Mouse (Mus musculus): ENCODE measurements around the gene Vmn1r183. TPM values are rescaled to one million over a fixed set of nuclear protein-coding genes. Genes with fewer than 3 reads are reported as not detected.
A peak's percentile ranks its signal among the peaks of the same experiment; 100 is the strongest.
"Not testable (repeated sequence)": the region's sequence is repeated elsewhere in the genome, so short reads cannot be mapped to it uniquely, and the experiment has no call there.

Gene Vmn1r183
- polyA plus RNA-seq (2015; fragmentation: Nextera tagmentation; extraction: Ambion mirVana): not detected in 2 replicates

GRCm38 (mm10) chr7:24052660-24053304, at the start of gene Vmn1r183:
TSS of gene Vmn1r183 (plus strand) at chr7:24053254.
- H3K9ac ChIP-seq: no peak within 1 kb of the TSS
- 65% methylated on average over 4 of the region's 4 CpGs for WGBS
- H3K27me3 ChIP-seq: no peaks in the 10 kb centered on the region
- no peak within 1 kb of the TSS for H3K4me2 ChIP-seq
- H3K36me3 ChIP-seq: no peaks in the 10 kb centered on the region
- no peaks in the 10 kb centered on the region for H3K9me3 ChIP-seq (replicated peaks)
- no peaks in the 10 kb centered on the region for H3K4me1 ChIP-seq (replicated peaks)
- H3K4me3 ChIP-seq: no peak within 1 kb of the TSS
- H3K27ac ChIP-seq: no peak within 1 kb of the TSS
- no peak for ATAC-seq (replicated peaks; ENCODE audit: insufficient number of reproducible peaks, insufficient read depth, low FRiP score, low read depth)

- ATAC-seq (replicated peaks; ENCODE audit: insufficient number of reproducible peaks, insufficient read depth, low FRiP score, low read depth); H3K36me3 ChIP-seq; H3K9me3 ChIP-seq (replicated peaks); H3K27me3 ChIP-seq; H3K4me3 ChIP-seq; H3K4me2 ChIP-seq; H3K27ac ChIP-seq; H3K4me1 ChIP-seq (replicated peaks); H3K9ac ChIP-seq: not testable (repeated sequence)
- WGBS: 28% methylated on average over 1 of the region's 1 CpGs
Measured at GRCm38 (mm10) chr7:24074424-24074823, 21.4 kb downstream of the Vmn1r183 start.

DNA sequence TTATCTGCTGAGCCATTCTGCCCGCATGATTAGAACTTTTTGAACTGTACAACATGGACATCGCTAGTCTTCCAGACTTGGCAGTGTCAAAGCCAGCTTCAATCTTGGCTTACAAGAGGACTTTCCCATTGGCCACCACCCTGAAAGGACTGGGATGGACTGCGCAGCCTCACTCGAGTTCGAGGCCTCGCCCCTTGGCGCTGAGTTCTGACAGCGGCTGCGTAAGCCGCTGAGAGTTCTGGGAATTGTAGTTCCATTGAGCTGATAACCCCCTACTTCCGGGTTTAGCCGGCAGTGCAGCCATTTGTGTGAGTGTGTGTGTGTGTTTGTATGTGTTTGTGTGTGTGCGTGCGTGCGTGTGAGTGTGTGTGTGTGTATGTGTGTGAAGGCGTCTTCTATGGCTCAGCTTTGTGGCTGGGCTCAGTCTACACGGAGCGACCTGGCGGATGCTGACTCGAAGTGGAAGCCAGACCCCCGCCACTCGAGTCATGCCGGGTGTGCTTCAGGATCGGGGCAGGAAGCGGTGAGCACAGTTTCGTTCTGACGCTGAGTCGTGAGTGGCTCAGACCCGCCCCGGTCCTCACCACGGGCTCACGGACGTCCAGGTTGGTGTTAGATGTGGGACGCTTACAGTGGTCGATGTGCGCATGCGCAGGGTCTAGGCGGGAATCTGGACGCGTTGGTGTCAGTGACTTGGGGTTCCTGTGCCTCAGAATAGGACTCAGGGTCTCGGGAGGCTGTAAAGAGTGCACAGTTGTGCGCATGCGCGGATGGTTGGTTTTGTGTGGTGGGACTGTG, 28.8 kb downstream of the Vmn1r183 start, which contains the start of gene Zfp180:
Zfp180 (plus strand) TSS at position 291 of the 798 bp plus-strand sequence.
- Histone ChIP-seq H3K36me3 (peaks cover 4% of the 10 kb centered on the region; the same call in 1 of the 2 replicates), H3K4me3 (peak within 1 kb of the TSS; percentile 59), H3K27me3 (no peaks in the 10 kb centered on the region), H3K27ac (peak within 1 kb of the TSS; percentile 77), H3K4me2 (peak within 1 kb of the TSS; percentile 71), H3K4me1 (replicated peaks) (peaks cover 17% of the 10 kb centered on the region), H3K9ac (peak within 1 kb of the TSS; percentile 59), H3K9me3 (replicated peaks) (no peaks in the 10 kb centered on the region)
- peak; percentile 97 for ATAC-seq (replicated peaks; ENCODE audit: insufficient number of reproducible peaks, insufficient read depth, low FRiP score, low read depth)
- 18% methylated on average over 44 of the region's 44 CpGs for WGBS

GRCm38 (mm10) chr7:24082457-24083235, 29.6 kb downstream of the Vmn1r183 start:
- H3K4me2 ChIP-seq: peak overlapping the region; percentile 71
- H3K27ac ChIP-seq: peak overlapping the region; percentile 77
- H3K4me3 ChIP-seq: peak overlapping the region; percentile 59
- ATAC-seq (replicated peaks; ENCODE audit: insufficient number of reproducible peaks, insufficient read depth, low FRiP score, low read depth): no peak
- WGBS: 41% methylated on average over 15 of the region's 15 CpGs
- peaks cover 17% of the 10 kb centered on the region for H3K4me1 ChIP-seq (replicated peaks)
- no peaks in the 10 kb centered on the region for H3K9me3 ChIP-seq (replicated peaks)
- peaks cover 12% of the 10 kb centered on the region; the same call in 1 of the 2 replicates for H3K36me3 ChIP-seq
- peak overlapping the region; percentile 59 for H3K9ac ChIP-seq
- H3K27me3 ChIP-seq: no peaks in the 10 kb centered on the region

- Histone ChIP-seq H3K27ac (no peak overlapping the region), H3K4me3 (no peak overlapping the region), H3K9ac (no peak overlapping the region), H3K4me2 (no peak overlapping the region), H3K4me1 (replicated peaks) (peaks cover 14% of the 10 kb centered on the region), H3K9me3 (replicated peaks) (no peaks in the 10 kb centered on the region), H3K36me3 (peaks cover 26% of the 10 kb centered on the region; the same call in 1 of the 2 replicates), H3K27me3 (no peaks in the 10 kb centered on the region)
- 93% methylated on average over 4 of the region's 4 CpGs for WGBS
- ATAC-seq (replicated peaks; ENCODE audit: insufficient number of reproducible peaks, insufficient read depth, low FRiP score, low read depth): no peak
Measured at GRCm38 (mm10) chr7:24086871-24087270, 33.8 kb downstream of the Vmn1r183 start.

DNA sequence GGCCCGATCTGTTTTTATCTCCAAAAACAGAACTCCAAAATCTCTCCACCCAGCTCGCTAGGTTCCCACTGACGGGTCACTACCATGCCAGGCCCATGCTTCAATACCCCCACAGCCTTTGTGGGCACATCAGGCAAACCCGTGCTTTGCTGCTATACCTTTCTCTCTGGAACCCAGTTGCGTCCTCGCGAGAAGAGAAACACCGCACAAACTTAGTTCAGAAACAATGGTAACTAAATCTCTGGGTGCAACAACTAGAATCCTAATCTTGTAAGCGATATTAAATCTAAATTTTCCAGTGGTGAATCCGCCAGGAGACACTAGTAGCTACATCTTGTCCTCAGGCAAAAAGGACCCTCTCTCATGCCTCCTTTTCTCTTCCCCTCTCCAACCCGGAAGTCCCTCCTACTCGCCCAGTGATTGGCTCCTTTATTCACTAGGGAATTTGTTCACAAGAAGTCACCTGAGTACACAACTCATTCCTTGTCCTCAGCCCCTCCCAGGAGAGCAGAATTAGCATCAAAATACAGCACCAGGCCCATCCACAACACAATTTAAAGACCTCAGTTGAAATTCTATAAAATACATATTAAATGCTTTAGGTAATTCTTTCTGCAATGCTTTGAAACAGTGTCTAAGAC, 34.6 kb downstream of the Vmn1r183 start:
- Histone ChIP-seq H3K4me3 (no peak overlapping the region), H3K36me3 (peaks cover 26% of the 10 kb centered on the region; the same call in 1 of the 2 replicates), H3K9me3 (replicated peaks) (no peaks in the 10 kb centered on the region), H3K4me2 (no peak overlapping the region), H3K4me1 (replicated peaks) (peaks cover 11% of the 10 kb centered on the region), H3K27ac (no peak overlapping the region), H3K27me3 (no peaks in the 10 kb centered on the region), H3K9ac (no peak overlapping the region)
- WGBS: 96% methylated on average over 12 of the region's 12 CpGs
- no peak for ATAC-seq (replicated peaks; ENCODE audit: insufficient number of reproducible peaks, insufficient read depth, low FRiP score, low read depth)

GRCm38 (mm10) chr7:24104403-24104802, 51.3 kb downstream of the Vmn1r183 start:
- Histone ChIP-seq H3K36me3 (peaks cover 98% of the 10 kb centered on the region), H3K27me3 (no peaks in the 10 kb centered on the region), H3K27ac (no peak overlapping the region), H3K9ac (no peak overlapping the region), H3K4me3 (no peak overlapping the region), H3K4me2 (no peak overlapping the region), H3K9me3 (replicated peaks) (peaks cover 65% of the 10 kb centered on the region), H3K4me1 (replicated peaks) (no peaks in the 10 kb centered on the region)
- ATAC-seq (replicated peaks; ENCODE audit: insufficient number of reproducible peaks, insufficient read depth, low FRiP score, low read depth): 0 out of 2 replicates have a peak, but pooled peaks have one; percentile 24
- WGBS: 94% methylated on average over 9 of the region's 9 CpGs

DNA sequence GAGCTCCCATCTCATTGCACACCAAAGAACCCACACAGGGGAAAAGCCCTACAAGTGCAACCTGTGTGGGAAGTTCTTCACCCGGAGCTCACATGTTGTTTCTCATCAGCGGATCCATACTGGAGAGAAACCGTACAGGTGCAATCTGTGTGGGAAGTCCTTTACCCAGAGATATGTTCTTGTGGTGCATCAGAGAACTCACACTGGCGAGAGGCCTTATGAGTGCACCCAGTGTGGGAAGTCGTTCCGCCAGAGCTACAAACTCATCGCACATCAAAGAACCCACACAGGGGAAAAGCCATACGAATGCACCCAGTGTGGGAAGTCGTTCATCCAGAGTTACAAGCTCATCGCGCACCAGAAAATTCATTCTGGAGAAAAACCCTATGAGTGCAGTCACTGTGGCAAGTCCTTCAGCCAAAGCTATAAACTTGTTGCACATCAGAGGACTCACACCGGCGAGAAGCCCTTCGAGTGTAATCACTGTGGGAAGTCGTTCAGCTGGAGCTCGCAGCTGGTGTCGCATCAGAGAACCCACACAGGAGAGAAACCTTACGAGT, 52.2 kb downstream of the Vmn1r183 start:
- Histone ChIP-seq H3K36me3 (peaks cover 94% of the 10 kb centered on the region), H3K4me3 (no peak overlapping the region), H3K27me3 (no peaks in the 10 kb centered on the region), H3K9ac (no peak overlapping the region), H3K4me2 (no peak overlapping the region), H3K4me1 (replicated peaks) (no peaks in the 10 kb centered on the region), H3K9me3 (replicated peaks) (peaks cover 65% of the 10 kb centered on the region), H3K27ac (no peak overlapping the region)
- ATAC-seq (replicated peaks; ENCODE audit: insufficient number of reproducible peaks, insufficient read depth, low FRiP score, low read depth): no peak
- WGBS: 91% methylated on average over 18 of the region's 18 CpGs

DNA sequence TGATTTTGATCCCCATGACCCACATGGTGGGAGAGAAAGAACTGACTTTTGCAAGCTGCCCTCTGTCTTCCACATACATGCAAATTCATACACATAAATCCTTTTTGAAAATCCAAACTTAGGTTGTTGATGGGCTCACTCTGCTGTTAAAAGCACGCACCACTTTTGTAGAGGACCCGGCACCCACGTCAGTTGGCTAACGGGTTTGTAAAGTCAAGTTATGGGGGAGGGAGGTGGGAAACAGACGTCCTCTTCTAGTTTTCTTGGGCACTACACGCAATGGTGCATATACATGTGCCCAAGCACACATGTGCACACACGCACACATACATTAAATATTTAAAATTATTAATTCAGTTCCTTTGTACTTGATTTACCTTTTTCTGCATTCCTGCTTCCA, 57.8 kb downstream of the Vmn1r183 start:
- Histone ChIP-seq H3K27ac (no peak overlapping the region), H3K4me3 (no peak overlapping the region), H3K4me1 (replicated peaks) (peaks cover 5% of the 10 kb centered on the region), H3K9ac (no peak overlapping the region), H3K27me3 (no peaks in the 10 kb centered on the region), H3K4me2 (no peak overlapping the region), H3K36me3 (peaks cover 38% of the 10 kb centered on the region), H3K9me3 (replicated peaks) (peaks cover 25% of the 10 kb centered on the region)
- WGBS: 96% methylated on average over 7 of the region's 7 CpGs
- ATAC-seq (replicated peaks; ENCODE audit: insufficient number of reproducible peaks, insufficient read depth, low FRiP score, low read depth): no peak

GRCm38 (mm10) chr7:24111772-24112155, 58.7 kb downstream of the Vmn1r183 start:
- Histone ChIP-seq H3K27me3 (no peaks in the 10 kb centered on the region), H3K36me3 (peaks cover 28% of the 10 kb centered on the region), H3K4me1 (replicated peaks) (peaks cover 5% of the 10 kb centered on the region), H3K9me3 (replicated peaks) (peaks cover 16% of the 10 kb centered on the region), H3K9ac (peak overlapping the region; percentile 71), H3K4me2 (peak overlapping the region; percentile 82), H3K4me3 (peak overlapping the region; percentile 63), H3K27ac (peak overlapping the region; percentile 78)
- WGBS: 8% methylated on average over 9 of the region's 9 CpGs
- ATAC-seq (replicated peaks; ENCODE audit: insufficient number of reproducible peaks, insufficient read depth, low FRiP score, low read depth): no peak

Data from heart, embryonic 15.5 days (tissue).